Mouse (Mus musculus) cerebellum, postnatal 4 days (tissue): ENCODE measurements around the gene Cavin1.

Experiments used
- DNase-seq, 2 experiments: peaks; one replicate each; pipeline ENCODE4 v3.0.0; 2022; ENCODE audit warnings: low spot score in 2 of 2, mixed read lengths in 1 of 2

Gene Cavin1

GRCm38 (mm10) chr11:100957915-100958469, 12.7 kb downstream of the Cavin1 start:
- DNase-seq = no peak

DNA sequence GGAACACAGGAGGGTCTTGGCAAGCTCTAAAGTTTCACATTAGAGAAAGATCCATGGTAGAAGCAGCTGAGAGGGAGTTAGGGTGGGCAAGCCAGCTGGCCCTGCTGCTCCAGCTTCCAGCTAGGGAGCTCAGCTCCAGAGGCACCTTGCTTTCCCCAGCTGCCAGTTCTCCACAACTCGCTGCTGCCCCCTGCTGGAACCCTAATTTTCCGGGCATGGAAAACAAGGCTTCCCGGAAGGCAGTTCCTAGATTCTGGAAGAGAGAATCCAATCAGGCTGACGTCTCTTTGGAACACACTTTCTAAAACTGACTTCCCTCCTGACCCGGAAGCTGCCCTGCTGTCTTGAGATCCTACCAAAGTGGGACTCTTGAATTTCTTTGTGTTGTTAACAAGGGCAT, 13.4 kb downstream of the Cavin1 start:
- DNase-seq = peak; percentile 97 to 98

DNA sequence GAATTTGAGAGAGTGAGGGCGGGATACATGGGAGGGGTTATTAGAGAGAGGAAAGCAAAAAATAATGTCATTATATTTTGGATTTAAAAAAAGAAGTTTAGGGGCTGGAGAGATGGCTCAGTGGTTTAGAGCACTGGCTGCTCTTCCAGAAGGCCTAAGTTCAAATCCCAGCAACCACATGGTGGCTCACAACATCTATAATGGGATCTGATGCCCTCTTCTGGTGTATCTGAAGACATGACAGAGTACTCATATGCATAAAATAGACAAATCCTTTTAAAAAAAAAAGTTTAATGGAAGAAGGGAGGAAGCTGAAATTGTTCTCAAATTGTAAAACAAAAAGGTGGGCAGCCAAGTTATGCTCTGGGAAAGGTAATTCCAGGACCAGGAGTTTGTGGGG, 21.1 kb downstream of the Cavin1 start:
- no peak for DNase-seq

DNA sequence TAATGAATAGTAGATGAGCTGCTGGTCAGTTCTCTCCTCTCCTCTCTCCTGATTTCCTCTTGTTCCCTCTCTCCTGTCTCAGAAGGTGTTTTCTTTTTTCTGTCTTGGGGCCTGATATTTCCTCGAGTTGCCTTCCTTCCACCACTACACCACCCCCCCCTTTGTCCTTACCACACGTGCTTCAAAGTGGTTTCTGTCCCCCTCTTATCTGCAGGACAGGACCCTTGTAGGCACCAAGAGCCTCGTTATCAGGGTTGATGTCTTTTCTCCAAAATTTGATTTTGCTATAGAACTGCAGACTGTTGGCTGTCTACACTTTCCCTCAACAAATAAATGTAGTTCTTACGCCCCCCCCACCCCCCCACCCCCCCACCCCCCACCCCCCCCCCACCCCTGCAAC, 22.4 kb downstream of the Cavin1 start:
- DNase-seq = no peak

DNA sequence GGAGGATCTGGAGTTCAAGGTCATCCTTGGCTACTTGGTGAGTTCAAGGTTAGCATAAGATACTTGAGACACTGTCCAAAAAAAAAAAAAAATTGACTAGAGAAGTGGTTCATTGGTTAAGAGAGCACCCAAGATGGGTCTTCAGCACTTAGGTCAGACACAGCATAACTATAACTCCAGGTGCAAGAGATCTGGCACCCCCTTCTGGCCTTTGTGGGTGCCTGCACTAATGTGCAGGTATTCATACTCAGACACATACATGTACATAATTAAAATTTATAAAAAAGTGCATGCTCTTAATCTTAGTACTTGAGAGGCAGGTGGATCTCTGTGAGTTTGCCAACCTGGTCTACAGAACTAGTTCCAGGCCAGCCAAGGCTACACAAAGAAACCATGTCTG, 23.1 kb downstream of the Cavin1 start:
- no peak for DNase-seq

DNA sequence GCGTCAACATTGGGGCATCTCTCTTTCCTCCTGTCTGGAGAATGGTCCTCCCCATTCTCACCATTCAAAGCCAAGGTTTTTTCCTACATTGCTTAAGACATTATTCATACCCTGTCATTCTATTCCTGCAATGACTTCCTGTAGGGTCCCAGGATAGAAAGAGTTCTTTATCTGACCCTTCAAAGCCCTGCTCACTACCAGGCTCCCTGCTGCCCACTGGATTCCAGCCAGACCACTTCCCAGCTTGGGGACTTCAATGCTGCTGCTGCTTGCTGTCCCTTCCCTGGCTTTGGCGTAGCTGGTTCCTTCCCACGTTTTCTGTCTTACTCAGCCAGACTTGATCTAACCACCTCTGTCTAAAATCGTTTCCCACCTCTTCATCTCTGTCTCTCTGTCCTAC, 23.8 kb downstream of the Cavin1 start:
- DNase-seq = peak in 1 of 2 experiments; percentile 45

- no peak for DNase-seq
These were observed 28.3 kb downstream of the Cavin1 start for GRCm38 (mm10) chr11:100942388-100942787.

- peak; percentile 100 for DNase-seq
These were observed 31.1 kb downstream of the Cavin1 start, which contains the start of gene Stat3 for GRCm38 (mm10) chr11:100939512-100940151. Stat3 (minus strand) TSS chr11:100939540.

- peak in 1 of 2 experiments; percentile 15 for DNase-seq
These were observed 31.8 kb downstream of the Cavin1 start for GRCm38 (mm10) chr11:100938711-100939511.

DNA sequence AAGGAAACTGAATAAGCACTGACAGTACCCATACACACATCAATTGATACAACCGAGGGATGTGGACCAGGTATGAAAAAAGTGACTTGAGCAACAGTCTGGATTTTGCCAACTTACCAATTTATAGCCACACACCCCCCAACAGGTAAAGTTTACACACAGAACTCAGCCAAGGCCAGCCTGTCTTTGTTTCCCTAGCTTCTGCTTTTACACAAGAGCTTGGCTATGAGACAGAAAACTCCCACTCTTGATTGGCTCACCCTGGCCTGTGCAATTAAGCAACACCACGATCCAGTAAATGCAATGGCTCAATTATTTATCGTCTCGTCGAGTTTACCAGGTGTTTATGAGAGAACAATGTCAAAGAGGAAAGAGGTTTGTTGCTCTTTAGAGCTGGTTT, 32.6 kb downstream of the Cavin1 start:
- no peak for DNase-seq

GRCm38 (mm10) chr11:100937295-100937694, 33.4 kb downstream of the Cavin1 start:
- no peak for DNase-seq

GRCm38 (mm10) chr11:100935373-100936355, 35.0 kb downstream of the Cavin1 start:
- peak in 1 of 2 experiments; percentile 15 for DNase-seq

DNA sequence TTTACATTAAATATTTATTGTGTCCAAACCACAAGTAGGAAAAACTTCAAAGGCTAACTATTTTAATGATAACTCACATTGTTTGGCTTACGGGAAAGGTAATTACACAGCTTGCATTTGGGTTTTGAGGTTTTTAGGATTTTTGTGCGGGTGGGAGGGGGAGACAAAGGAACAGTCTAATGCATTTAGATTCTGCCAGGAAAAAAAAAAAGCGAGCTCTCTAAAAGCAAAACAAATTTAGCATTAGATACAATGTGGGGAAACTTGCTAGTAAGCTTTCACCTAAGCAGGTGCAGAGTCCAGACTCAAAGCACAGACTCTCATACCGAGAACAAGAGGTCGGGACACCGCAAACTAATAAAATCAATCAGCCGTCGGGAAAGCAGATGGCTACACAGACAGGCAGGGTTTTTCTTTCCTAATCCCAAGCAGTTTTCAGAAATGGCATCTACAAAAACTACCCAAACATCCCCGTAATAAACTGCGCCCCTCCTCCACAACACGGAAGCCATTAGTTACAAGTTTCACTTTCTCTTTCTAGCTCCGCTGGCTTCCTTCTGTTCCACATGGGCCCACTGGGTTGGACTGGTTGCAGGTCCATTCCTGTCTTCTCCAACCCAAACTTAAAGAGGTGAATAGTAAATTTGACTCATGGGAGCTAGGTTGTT, 39.3 kb downstream of the Cavin1 start:
- DNase-seq = no peak

- DNase-seq = no peak
These were observed 40.1 kb downstream of the Cavin1 start for GRCm38 (mm10) chr11:100930611-100931010.

- no peak for DNase-seq
These were observed 43.3 kb downstream of the Cavin1 start for GRCm38 (mm10) chr11:100927386-100927785.

DNA sequence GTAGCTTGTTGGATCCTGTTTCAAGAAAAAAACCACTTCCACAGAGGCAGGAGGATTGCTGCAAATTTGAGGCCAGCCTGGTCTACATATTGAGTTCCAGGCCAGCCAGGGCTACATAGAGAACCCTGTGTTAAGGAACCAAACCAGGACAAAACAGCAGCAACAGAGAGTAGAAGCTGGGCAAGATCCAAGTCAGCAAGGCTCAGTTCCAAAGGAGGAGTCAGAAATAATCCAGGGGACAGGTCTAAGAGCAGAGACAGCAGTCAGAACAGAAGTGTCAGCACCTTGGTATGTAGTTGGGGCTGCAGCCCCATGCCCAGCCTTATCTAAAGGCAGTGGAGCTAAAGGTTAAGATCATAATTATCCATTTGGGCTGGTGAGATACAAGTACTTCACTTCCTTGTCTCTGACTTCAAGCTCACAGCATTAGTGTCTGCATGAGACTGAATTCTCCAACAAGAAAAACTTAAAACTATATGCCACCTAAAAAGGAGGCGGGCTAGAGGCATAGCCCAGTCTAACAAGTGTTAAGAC, 46.2 kb downstream of the Cavin1 start:
- no peak for DNase-seq

GRCm38 (mm10) chr11:100920887-100921624, 49.6 kb downstream of the Cavin1 start:
- no peak for DNase-seq

- DNase-seq = no peak
These were observed 52.7 kb downstream of the Cavin1 start for GRCm38 (mm10) chr11:100918007-100918406.

- DNase-seq = no peak
These were observed 54.2 kb downstream of the Cavin1 start for GRCm38 (mm10) chr11:100916432-100916971.

GRCm38 (mm10) chr11:100915063-100915462, 55.6 kb downstream of the Cavin1 start:
- DNase-seq = no peak
